Mouse (Mus musculus) heart, adult 18-20 months (tissue): Measurements from ENCODE around the gene Stap2. TPM values are rescaled to one million over a fixed set of nuclear protein-coding genes. Genes with fewer than 3 reads are reported as not detected.

Experiments
- DNase-seq, 2 experiments: peaks; one replicate each; pipeline ENCODE4 v3.0.0; 2021 to 2022; ENCODE audit warnings: mixed read lengths in 1 of 2
- total RNA-seq, 2 experiments: library from RNA; stranded (reverse); gene quantifications; 2 replicates each; pipeline ENCODE4 v1.2.3; 2021

Stap2 gene
- total RNA-seq, 2 experiments from 2014 or later, result 12.3 to 12.9 TPM

DNA sequence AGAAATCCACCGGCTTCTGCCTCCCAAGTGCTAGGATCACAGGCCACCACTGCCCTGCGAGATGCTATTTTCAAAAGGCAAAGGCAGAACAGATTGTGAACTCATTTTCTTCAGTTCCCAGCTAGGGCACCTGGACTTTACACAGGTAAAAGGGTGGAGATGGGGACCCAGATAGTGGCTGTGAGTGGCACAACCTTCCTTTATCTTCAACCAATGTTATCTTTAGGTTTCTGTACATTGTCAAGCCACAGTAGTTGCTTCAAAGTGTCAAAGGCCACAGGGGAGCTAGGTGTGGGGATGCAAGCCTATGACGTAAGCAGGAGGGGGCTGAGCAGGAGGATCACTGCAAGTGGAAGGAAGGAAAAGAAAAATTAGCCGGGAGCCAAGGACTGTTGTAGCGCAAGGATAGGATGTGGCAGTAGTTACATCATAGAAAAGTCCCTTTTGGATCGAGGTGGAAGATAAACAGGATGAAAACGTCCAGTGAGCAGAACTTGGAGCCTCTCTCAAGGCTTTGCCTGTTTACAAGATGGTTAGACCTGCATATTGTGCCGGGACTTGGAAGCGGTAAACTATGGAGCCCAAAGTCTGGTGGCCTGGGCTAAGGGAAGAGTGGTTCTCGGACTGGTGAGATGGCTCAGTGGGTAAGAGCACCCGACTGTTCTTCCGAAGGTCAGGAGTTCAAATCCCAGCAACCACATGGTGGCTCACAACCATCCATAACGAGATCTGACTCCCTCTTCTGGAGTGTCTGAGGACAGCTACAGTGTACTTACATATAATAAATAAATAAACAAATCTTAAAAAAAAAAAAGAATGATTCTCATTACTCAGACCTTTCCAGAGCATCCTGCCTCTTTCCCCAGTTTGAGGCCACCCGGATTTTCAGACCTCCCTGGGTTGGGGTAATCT is 2.3 kb upstream of the Stap2 start:
- DNase-seq, result no peak

DNA sequence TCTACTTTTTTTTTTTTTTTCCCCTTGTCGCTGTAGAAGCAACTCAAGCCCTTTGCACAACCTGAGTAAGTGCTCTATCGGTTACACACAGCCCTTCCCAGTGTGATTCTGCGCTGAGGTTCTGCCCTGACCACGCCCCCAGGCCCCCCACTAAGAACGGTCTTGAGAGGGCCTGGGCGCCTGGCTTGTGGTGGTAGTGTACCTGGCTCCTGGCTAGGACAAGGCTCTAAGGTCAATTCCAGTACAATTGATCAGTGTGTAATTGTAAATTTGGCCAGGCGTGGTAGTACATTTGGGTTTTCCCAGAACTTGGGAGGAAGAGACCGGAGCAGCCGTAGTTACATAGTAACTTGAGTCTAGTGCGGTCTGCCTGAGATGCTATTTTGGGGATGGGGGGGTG is 1.6 kb upstream of the Stap2 start:
- no peak for DNase-seq

DNA sequence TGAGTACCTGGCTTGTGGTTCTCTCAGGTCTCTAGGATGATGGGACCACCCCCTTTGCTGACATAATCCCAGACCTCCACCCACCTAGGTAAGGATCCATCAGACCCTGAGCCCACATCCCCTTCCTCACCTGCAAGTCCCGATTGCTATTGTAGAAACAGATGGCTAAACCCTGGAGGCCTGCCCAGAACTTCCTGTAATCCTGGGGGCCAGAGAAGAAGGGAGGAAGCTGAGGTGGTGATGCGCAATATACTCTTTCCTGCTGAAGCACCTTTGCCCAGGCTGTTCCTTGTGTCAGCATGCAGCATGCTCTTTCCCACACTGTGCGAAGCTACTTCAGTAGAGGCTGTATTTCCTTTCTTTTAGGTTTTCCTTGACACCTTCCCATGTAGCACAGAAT is 2.4 kb downstream of the Stap2 start:
- DNase-seq, result no peak

DNA sequence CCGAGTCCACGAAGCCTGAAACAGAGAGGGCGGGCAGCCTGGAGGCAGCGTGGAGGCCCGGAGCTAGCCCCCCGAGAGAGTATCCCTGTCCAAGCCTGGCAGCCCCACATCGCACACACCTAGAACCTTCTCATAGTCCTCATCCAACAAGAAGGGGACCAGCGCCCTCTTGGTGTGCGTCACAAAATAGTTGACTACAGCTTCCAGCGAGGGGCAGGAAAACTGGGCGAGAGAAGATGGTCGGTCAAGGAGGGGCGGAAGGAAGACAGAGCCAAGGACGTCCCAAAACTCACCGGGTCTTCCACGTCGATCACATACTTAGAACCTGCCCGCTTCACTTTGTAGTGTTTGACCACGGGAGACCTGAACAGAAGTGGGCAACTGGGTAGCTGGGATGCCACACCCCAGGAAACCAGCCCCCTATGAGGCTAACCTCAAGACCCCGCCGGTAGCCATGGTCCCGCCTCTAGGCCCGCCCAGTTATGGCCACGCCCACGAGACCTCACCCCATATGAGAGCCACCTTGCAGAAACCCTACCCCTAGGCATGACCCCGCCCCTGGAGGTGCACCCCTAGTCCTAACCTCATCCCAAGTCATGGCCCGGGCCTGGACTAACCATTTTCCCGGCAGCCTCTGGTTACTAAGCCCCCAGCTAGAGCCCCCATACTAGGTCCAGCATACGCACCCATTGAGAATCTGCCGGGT is 5.4 kb downstream of the Stap2 start:
- DNase-seq, result no peak

DNA sequence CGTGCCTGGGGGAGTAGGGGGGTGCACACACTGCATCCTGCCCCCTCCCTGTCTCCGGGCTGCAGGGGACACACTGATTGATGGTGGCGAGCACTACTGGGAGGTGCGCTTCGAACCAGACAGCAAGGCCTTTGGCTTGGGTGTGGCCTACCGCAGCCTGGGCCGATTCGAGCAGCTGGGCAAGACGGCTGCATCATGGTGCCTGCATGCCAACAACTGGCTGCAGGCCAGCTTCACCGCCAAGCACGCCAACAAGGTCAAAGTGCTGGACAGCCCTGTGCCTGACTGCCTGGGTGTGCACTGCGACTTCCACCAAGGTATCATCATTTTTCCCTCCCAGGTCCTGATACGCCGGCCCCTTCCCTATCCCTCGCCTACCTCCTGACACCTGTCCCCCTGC is 9.4 kb downstream of the Stap2 start:
- DNase-seq, result peak; percentile 50 to 53

DNA sequence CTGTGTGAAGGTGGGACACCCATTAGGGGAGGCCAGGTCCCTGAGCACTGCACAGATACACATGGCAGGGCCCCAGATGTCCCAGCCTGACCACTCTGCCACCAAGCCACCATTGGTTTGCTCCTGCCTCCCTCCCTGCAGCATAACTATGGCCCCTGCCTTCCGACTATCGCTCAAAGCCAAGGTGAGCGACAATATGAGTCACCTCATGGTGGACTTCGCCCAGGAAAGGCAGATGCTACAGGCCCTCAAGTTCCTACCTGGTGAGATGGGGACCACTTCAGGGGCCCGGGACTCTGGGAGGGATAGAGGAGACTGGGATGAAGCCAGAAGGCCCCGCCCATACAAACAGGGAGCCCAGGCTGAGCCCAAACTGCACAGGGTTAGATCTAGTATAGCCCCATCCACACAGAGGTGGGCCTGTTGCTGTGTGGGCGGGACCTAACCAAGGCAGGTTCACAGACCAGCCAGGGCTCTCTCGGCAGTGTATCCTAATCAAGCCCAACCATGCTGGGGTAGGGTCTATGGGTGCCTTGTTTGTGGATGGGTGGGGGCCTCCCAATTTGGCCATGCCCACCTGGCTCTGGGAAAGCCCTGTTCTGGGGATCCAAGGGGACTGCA is 15.0 kb downstream of the Stap2 start:
- no peak for DNase-seq

DNA sequence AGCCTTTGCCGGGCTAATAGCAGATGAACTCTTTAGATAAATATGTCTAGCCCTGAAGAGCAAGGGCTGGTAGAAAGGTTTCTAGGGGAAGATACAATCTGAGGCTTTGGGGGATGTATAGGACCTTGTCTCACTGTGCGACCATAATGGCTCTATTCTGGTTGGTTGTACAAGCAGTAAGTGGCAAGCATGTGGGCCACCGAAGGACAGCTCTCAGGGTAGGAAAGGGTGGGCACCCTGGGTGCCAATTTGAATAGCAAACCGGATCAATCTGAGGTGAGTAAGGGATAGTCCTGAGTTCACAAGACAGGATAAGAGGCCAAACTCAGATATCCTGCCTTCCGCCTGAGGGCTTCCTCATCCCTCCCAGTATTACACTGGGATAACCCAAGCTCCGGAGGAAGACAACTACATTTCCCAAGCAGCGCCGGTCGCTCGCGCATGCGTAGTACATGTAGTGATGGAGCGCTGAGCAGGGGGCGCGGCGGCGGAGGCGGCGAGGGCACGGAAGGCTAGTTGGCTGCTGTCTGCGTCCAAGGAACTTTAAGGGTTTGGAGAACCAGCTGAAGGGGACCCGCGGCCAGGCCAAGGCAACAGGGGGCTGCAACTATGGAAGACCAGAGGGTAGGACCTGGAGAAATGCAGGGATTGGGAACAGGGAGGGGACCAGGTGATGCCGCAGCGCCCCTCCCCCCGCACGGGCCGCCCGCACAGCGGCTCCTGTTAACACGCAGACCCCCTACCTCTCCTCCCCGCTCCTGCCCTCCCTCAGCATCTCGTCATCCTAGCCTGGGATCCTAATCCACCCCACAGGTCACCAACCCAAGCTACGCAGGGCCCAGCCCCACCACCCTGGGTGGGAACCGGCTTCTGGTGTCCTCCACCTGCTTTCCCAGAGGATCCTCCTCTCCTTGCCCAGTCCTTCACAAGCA is 19.1 kb downstream of the Stap2 start, which contains the start of gene Fsd1:
TSS of gene Fsd1 (plus strand) at position 480 of the 932 bp plus-strand sequence.
- peak in 1 of 2 experiments; percentile 31 for DNase-seq

DNA sequence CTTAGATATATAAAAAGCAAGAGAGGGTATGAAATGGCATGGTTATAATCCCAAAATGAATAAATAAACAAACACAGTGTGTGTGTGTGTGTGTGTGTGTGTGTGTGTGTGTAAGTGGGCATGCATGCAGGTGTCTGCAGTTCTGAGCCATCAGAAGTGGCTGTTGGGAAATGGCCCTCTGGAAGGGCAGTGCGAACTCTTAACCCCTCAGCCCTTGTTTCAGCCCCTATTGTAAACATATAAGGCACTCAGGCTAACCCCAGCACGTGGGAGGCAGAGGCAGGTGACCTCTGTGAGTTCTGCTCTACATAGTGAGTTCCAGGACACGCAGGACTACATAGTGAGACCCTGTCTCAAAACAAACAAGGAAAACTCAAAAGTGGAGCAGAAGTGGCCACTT is 28.1 kb downstream of the Stap2 start:
- DNase-seq, result no peak

DNA sequence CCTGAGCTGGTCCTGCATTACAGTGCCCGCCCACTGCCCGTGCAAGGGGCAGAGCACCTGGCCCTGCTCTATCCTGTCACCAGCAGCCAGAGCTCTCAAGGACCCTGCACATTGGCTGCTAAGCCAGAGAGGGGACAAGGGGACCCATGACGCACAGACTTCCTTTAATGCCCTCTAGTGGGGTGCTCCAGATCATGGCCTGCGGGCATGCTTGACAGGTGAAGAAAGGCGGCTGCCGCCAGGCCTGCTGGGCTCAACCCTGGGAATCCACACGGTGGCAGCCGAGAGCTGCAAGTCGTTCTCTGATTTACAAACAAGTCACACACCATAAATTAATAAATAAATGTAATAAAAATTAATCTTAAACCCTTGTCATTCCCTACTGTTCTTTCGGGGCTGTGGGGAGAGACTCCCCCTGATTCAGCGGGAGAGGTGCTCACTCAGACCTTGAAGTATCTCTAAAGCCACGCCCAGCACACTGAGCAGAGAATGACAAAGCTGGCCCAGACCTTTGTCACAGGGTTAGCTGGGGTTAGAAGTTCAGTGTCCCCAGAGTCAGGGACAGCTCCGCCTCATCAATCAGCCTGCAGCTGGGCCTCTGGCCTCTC is 29.0 kb downstream of the Stap2 start:
- peak; percentile 69 to 90 for DNase-seq

DNA sequence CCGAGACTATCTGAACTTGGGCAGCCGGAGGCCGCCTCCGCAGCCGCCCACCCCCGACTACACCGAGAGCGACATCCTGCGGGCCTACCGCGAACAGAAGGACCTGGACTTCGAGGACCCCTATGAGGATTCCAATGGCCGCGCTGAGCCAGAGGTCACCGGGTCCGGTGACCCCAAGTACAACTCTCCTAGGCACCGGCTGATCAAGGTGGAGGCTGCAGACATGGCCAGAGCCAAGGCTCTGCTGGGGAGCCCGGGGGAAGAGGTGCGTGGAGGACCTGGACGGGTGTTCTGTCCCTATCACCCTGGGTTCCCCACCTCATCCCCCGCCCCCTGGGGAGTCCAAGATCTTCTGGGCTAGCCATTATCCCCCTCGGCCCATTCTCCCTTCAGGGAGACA is 33.9 kb downstream of the Stap2 start:
- no peak for DNase-seq

DNA sequence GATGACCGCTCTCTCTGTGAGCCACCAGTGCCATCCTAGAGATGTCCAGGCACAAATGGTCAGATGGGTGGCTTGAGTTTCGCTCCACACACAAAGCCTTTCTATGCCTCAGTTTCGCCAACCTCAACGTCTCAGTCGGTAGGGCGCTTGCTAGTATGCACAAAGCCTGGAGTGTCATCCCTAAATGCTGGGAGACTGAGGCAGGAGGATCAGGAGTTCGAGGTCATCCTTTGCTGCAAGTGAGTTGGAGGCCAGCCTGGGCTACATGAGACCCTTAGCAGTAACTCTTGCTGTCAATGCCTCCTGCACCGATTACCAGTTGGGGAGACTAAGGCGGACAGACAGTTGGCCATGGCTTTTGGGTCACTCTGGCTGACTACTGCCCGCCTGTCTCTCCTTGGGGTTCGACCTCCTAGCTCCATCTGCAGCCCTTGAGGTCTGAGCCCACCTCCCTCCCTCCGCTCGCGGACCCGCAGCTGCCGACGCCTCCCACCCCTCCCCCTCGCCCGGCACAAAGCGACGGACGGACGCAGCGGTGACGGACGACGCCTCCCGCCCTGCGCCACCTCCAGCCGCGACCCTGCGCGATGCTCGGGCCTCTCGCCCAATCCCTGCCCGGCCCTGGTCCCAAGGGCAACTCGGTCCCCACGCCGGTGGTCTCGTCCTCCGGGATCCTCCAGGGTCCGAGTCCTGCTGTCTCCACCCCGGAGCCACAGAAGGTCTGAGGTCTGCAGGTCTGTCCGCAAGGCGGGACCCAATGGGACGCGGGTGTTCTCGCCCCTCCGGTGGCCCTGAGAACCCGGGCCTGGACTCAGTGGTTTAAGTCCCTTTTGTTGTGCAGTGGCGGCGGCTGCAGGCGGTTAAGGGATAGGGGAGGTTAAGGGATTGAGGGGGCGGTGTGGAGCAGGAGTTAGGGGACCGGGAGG is 35.2 kb downstream of the Stap2 start, which contains the start of gene Shd:
TSS of gene Shd (plus strand) at position 502 of the 926 bp plus-strand sequence.
- DNase-seq, result peak in 1 of 2 experiments; percentile 20

DNA sequence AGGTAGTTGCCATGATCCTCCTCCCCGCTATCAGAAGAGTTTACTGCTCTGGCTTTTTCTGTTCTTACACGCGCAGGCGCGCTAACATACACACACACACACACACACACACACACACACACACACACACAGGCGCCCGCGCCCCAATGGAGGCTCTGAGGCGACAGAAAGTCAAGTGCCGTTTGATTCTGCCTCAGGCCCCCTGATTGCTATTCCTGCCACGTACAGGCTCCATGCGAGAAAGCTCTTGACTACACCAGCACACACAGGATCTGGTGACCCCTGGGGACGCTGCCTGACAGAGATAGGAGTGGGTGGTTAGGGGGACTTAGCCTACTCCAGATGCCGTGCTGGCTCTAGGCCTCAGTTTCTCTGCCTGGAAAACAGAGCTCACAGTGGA is 35.8 kb downstream of the Stap2 start:
- DNase-seq, result peak in 1 of 2 experiments; percentile 23

DNA sequence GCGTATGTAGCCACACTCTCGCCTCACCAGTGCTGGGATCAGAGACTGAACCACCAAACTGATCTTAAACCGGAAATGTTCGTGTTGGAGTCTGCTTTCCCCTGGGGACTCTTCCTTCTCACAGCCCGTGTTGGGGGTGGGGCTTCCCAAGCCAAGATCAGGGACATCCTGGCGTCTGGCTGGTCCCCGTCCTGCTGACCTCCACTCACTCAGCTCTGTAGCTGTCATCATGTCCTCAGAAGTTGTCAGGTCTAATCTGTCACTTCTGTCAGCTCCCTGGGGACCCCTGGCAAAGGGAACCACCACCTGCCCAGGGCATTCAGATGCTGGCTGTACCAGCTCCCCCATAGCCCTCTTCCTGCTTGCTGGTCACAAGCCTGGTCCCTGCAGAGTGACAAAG is 37.2 kb downstream of the Stap2 start:
- peak; percentile 27 to 43 for DNase-seq

DNA sequence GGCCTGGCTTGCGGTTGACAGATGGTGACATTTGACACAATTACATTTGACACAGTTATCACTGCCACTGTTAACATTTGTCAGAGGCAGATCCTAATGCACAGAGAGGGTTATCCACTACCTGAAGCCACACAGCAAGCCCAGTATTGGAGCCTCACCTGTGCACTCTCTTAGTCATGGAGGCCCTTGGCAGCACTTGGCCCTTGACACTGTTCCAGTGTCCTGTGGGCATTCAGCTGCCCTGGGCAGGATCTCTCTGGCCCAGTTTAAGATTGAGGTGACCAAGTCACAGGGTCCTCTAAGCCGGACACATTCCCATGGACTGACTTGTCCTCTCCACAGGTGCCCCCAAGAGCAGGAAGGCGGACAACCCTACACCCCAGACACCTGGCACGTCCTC is 38.2 kb downstream of the Stap2 start:
- DNase-seq, result no peak

DNA sequence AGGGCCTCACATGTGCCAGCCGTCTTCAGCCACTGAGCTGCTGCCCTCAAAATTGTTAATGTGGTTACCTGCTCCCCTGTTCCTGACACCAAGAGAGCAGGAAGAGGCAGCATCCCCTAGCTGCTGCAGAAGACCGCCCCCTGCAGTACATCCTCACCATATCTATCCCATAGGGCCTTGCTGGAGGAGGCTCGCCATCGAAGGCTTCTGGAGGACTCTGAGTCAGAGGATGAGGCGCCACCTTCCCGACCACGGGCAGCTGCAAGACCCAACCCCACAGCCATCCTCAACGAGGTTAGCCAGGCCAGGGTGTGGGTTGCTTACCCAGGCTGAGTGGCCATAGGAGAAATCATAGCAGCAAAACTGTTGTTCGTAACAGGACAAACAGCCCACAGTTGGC is 40.4 kb downstream of the Stap2 start:
- no peak for DNase-seq

DNA sequence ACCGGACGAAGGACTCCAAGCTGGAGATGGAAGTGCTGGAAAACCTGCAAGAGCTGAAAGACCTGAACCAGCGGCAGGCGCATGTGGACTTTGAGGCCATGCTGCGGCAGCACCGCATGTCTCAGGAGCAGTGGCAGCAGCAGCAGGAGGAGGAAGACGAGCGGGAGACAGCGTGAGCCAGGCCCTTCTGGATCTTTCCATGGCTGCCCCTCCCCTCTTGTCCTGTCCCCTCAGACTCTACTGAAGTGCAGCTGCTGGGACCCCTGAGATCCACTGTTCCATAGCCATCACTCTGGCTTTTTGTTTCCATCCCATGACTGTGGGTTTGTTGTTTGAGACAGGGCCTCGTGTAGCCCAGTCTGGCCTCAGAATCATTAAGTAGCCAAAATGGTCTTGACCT is 40.9 kb downstream of the Stap2 start:
- no peak for DNase-seq

DNA sequence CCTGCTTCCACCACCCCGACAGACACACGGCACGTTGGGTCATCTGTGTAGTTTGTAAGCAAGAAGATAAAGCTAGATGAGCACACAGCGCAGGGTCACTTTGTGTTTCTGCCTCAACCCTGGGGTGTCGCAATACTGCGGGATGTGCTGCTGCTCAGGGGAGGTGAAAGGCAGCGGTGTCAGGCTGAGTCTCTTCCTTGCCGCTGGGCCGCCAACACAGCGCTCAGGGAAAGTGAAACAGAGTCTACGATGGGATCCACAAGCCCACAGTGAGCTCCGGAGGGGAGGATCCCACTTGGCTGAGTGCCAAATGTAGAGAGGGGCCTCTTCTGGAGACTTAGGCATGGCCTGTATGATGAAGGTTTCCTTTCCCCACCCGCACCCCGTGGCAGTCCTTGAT is 42.2 kb downstream of the Stap2 start:
- no peak for DNase-seq

DNA sequence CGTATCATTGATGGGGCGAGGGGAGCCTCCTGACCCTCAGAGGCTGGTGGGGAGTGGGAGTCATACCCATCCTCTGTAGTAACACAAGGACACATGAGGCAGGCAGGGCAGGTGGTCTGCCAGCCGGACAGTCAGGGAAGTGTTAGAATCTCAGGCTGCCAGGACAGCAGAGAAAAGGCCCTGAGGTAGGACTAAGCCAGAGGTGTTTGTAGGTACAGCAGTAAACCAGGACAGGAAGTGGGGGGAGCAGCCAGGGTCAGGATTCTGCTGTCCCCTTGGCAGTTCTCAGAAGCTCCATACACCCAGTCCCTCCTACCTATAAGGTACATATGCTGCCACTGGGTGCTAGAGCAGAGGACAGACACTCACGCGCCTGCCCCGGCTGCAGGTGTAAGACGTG is 43.8 kb downstream of the Stap2 start:
- no peak for DNase-seq

DNA sequence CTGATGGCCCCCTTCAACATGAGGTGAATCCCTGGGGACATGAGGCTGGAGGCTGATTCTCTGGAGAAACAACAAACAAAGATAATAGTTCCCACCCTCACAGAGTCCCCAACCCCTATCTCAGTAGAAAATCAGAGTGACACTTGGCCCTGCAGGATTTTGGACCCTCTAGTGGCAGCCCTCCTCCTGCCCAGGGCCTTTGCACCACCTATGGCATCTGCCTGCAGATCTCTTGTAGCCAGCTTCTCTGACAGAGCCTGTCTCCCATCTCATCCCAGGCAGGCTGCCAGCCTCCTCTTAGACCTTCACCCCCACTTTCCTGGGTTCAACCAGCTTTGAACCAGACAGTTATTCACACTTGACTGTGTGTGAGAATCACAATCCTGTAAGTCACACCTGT is 44.6 kb downstream of the Stap2 start:
- no peak for DNase-seq
